Mouse (Mus musculus): ENCODE measurements at regions not wholly inside any gene's neighbourhood (a gene's known extent, or its start where the extent isn't known, plus 50 kb on each side); places are given as distances from the start of the nearest gene placed in this dataset.

DNA sequence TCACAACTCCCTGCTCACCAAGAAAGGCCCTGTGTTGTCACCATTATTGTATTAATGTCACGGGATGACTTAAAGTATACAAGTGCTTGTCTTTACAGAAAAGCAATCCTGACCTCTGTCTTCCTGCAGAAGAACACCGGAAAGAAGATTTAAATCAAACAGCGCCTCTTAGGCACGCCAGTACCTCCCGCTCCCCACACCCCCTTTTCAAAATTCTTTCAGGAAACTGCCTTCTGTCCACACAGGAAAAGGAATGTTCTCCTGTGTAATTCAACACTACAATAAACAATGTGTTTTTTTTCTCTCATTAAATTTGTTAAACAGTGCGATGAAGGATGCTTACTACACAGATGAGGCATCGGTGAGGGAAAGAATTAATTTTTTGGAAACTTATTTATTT, 112.6 kb upstream of the Stt3b start:
- no peak for TF ChIP-seq CTCF (IDR thresholded peaks at IDR 0.05; ENCODE audit: borderline replicate concordance, insufficient read depth, low read length)
- no peak for TF ChIP-seq POLR2A (IDR thresholded peaks at IDR 0.05; ENCODE audit: low read depth, low read length)

All from embryonic fibroblast, embryonic 13.5 days (primary cell).